Mouse (Mus musculus) cerebellum, postnatal 4 days (tissue): ENCODE measurements around the gene Prrg1.
A peak's percentile ranks its signal among the peaks of the same experiment; 100 is the strongest.
"Not testable (repeated sequence)": the region's sequence is repeated elsewhere in the genome, so short reads cannot be mapped to it uniquely, and the experiment has no call there.

Experiments used
- DNase-seq, 2 experiments: peaks; one replicate each; pipeline ENCODE4 v3.0.0; 2022; ENCODE audit warnings: low spot score in 2 of 2, mixed read lengths in 1 of 2

Prrg1 gene

GRCm38 (mm10) chrX:78583202-78584004, at the start of gene Prrg1:
Prrg1 (minus strand) TSS chrX:78583896.
- peak; percentile 21 to 52 for DNase-seq

DNA sequence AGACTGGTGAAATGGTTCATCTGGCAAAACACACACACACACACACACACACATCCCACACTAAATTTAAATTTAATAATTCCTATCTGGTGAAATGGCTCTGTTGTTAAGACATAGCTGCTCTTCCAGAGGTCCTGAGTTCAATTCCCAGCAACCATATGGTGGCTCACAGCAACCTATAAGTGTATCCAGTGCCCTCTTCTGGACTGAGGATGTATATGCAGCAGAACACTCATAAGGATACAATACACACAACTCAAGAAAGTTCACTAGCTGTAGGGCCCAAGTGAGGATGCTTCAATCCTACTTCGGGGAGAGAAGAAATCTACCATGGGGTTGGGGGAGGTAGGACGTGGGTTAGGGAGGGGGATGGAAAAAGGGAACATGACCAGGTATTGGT, 22.1 kb upstream of the Prrg1 start:
- DNase-seq = no peak

GRCm38 (mm10) chrX:78593138-78593537, 9.4 kb upstream of the Prrg1 start:
- no peak for DNase-seq

DNA sequence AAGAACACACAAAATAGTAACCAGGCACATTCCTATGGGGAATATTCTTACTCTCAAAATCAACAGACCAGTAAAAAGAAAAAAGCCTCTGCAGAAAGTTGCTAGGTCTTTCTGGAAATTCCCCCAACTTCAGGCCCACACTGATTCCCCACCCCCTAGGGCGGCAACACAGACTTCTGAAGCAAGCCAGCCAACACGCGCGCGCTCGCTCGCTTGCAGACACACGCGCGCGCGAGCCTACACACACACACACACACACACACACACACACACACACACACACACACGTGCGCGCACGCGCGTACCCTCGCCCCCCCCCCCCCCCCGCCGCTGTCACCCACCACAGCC, 868 bp downstream of the Prrg1 start:
- peak; percentile 20 to 36 for DNase-seq

DNA sequence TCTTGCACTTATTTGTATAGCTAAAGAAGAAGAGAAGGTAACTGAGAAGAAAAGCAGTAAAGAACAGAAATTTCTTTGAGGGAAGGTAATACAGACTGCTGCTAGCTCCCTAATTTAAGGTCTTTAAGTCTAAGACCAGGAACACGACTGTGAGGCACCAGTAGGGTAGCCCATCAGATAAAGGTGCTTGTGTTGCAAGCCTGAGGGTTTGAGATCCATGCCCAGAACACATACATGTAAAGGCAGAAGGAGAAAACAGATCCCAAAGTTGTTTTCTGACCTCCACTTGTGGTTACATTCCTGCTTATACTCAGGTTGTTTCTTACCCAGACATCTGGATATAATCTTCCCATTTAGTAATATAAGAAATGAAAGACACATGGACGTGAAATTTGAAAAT, 20.2 kb downstream of the Prrg1 start:
- DNase-seq = no peak

- no peak for DNase-seq
These were observed 30.3 kb downstream of the Prrg1 start for GRCm38 (mm10) chrX:78553399-78553798.

DNA sequence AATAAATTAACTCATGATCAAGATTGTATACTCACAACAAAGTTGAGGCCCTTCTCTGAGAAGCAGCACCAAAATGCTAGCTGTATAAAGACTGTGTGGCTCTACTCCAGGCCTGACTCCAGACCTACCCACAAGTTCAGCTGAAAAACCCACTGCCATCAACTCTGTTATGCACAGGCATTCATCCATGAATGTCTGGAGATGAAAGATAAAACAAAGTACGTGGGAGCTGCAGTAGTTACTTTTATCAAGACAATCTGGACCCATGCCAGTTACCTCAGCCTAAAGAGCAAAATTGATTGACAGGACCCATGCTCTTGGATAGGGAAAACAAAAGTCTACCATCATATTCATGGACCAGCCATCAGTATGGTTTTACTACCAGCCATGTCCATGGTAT, 31.0 kb downstream of the Prrg1 start:
- DNase-seq = no peak

DNA sequence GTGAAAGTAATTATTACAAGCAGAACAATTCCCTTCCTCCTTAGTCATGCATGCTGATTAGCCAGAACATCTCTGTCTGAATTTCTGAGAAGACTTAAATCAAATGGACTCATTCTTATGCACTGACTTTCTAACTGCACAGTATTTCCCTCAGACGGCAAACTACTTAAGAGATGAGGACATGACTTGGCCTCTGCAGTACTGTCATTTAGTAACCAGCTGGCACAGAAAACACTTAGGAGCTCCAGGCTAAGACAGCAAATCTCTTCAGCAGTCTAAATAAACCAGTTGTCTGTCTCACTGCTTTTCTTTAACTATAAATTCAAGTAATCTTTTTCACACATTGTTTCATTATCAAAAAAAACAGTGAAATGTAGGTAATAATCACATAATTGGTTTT, 36.0 kb downstream of the Prrg1 start:
- no peak for DNase-seq

DNA sequence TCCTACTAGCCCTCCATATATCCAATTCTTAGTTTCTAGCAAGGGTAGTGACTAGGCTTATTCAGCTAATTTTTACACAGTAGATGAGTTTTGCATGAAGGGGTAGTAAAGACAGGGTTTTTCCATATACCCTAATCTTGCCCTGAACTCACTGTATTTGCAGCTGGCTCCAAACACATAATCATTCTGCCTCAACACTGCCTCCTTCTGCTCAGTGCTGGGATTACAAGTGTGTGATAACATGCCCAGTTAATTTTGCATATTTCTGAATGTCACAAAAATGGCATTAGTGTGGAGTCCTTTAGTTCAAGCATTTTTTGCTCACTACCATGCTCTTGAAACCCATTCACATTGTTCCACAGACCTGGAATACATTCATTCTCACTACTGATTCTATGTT, 44.0 kb downstream of the Prrg1 start:
- no peak for DNase-seq

DNA sequence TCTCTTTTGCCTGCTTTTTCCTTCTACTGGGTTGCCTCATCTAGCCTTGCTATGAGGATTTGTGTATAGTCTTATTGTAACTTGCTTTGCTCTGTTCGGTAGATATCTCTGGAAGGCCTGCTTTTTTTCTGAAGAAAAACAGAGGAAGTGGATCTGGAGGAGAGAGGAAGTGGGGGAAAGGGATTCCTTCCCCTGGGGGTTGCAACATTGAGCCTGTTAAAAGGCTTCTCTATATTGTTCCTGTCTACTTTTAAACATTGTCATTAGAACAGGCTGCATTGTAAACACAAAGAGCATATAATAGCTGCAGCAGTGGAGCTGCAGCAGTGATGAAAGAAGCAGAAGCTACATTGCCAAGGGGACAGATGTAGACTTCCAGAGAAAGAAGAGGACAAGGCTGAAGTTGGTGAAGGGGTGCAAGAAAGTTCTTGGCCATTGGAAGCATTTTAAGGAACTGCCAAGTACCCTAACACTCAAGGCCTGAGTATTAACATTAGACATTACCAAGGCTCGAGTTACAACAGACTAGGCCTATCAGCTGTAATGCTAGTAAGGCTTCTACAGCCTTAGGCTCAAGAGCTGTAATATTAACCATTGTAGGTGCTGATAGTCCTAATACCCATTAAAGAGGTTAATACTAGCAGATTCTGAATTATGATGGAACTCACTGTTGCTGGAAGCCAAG, 44.9 kb downstream of the Prrg1 start:
- no peak for DNase-seq

DNA sequence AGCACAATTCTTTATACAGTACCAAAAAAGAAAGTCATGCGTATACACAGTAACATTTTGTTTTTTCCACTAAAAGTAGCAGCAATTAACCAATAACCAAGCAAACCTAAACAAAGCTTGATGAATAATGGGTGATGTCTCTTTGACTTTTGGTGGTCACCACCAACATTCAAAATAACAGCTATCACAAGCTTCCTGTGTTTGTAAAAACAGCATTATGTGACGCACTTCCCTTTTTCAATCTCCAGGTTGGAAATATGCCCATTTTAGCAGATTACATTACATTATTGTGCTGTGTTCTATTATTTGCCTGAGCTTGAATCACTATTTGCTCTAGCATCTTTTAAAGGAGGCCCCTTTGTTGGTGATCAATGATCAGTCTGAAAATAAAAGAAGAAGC, 65.4 kb downstream of the Prrg1 start:
- DNase-seq = no peak

GRCm38 (mm10) chrX:78482987-78483386, 100.7 kb downstream of the Prrg1 start:
- DNase-seq = no peak

DNA sequence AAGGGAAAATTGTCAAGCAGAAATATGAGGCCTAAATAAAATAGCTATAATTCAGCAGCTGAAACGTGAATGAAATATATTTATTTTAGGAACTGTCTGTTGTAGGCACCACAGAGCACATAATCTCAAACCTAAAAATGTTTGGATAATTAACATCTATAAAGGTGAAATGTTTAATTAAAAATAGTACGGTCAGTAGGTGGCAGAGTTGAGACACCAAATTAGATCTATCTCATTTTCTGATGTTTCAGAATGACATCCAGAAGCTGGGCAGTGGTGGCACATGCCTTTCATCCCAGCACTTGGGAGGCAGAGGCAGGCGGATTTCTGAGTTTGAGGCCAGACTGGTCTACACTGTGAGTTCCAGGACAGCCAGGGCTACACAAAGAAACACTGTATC, 104.0 kb downstream of the Prrg1 start:
- no peak for DNase-seq

GRCm38 (mm10) chrX:78434357-78434756, 149.3 kb downstream of the Prrg1 start:
- peak in 1 of 2 experiments; percentile 9 for DNase-seq

- DNase-seq = not testable (repeated sequence)
These were observed 180.3 kb downstream of the Prrg1 start for GRCm38 (mm10) chrX:78403346-78403745.
